Mouse (Mus musculus): ENCODE results near the gene Dclk2. TPM values are rescaled to one million over a fixed set of nuclear protein-coding genes. Genes with fewer than 3 reads are reported as not detected.

Dclk2 gene
- polyA plus RNA-seq, 1 experiment from 2014 or later, result 69.4 TPM

DNA sequence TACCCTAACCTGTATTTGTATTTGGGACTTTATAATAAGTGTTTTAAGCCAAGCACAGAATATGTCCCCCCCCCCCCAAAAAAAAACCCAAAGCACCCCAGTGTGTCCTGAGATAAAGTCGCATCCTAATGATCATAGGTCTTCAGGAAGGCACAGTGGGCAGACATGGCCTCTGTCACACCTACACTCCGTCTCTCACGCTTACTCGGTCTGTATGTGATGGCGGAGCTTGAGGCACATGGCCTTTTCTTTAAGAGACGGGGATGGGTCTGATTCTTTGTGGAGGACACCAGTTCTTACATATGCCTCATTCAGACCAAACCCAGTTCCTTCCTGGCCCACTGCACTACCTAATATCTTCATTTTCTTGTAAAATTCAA, 158.6 kb downstream of the Dclk2 start:
- Histone ChIP-seq H3K4me2 (no peak overlapping the region), H3K36me3 (no peaks in the 10 kb centered on the region), H3K27ac (replicated peaks) (peak overlapping the region; percentile 78), H3K9ac (no peak overlapping the region), H3K4me3 (no peak overlapping the region), H3K9me3 (no peaks in the 10 kb centered on the region), H3K27me3 (no peaks in the 10 kb centered on the region), H3K4me1 (replicated peaks) (peaks cover 25% of the 10 kb centered on the region)
- ATAC-seq (ENCODE audit: low read depth), result peak; percentile 41; the same call in 1 of the 2 replicates
- 87% methylated on average over 6 of the region's 6 CpGs for WGBS

DNA sequence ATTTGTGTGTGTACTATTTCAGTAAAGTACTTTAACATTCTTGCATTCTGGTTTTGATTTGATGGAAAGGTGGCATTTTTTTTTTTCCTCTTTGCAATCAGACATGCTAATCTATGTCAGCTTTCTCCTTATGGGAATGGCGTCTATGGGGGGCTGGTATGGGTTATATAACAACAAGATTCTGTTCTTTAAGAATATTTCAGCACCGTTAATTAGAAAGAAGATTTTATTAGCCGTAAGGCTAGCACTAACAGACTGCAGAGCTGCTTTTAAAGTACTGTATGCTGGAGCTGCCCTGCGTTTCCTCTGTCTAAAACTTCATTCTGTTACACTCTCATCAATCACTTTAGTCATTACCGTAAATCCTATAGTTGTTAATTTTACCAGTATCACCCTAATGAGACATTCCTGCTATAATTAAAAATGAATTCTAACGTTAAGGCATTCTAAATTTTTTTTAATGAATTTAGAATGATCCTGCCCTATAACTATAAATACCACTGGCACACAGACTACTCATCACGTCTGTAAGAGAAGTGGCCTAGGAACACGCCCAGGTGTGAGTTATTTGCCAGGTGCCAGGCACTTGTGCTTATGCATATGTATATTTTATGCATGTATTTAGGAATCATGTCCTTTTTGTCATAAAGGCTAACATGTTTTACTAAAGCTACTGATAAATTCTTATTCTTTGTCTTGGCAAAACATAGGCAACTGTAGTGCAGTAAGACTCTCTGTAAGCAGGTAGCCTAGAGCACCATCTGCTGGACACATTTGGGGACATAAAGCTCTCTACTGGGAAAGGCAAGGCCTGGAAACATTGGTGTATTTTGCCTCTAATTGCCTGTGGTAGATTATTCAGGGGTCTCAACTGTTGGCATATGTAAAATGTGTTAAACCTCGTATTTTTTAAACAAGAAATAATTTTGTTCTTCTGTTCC, 159.3 kb downstream of the Dclk2 start:
- Histone ChIP-seq H3K4me3 (no peak overlapping the region), H3K4me2 (peak overlapping the region; percentile 16; the same call in 1 of the 2 replicates), H3K27ac (replicated peaks) (peak overlapping the region; percentile 78), H3K9ac (peak overlapping the region; percentile 47; the same call in 1 of the 2 replicates), H3K9me3 (no peaks in the 10 kb centered on the region), H3K4me1 (replicated peaks) (peaks cover 25% of the 10 kb centered on the region), H3K36me3 (no peaks in the 10 kb centered on the region), H3K27me3 (no peaks in the 10 kb centered on the region)
- ATAC-seq (ENCODE audit: low read depth), result peak; percentile 89
- 47% methylated on average over 9 of the region's 9 CpGs for WGBS

DNA sequence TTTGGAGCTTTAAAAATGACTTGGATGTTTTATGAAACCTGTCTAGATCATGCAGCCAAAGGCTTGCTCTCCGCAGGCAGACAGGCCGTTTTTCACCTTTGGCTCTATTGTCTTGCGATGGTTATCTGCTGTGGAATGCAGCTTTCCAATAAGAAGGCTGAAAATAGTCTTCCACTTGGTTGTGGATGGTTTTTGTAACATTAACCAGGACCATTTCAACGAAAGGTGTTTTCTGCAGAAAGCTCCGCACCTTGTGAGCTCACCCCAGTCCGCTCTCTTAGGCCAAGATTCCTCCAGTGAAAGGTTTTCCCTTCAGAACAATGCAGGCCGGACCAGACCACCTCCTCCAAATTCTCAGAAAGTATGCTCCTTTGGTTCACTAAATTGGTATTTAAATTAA, 160.2 kb downstream of the Dclk2 start:
- WGBS, result 60% methylated on average over 7 of the region's 7 CpGs
- no peak for ATAC-seq (ENCODE audit: low read depth)
- 0 out of 2 replicates have a peak overlapping the region, but pooled peaks have one; percentile 13 for H3K4me2 ChIP-seq
- H3K4me3 ChIP-seq, result no peak overlapping the region
- H3K9me3 ChIP-seq, result no peaks in the 10 kb centered on the region
- peaks cover 25% of the 10 kb centered on the region for H3K4me1 ChIP-seq (replicated peaks)
- H3K27me3 ChIP-seq, result no peaks in the 10 kb centered on the region
- peak overlapping the region; percentile 79 for H3K27ac ChIP-seq (replicated peaks)
- H3K9ac ChIP-seq, result 0 out of 2 replicates have a peak overlapping the region, but pooled peaks have one; percentile 22
- H3K36me3 ChIP-seq, result no peaks in the 10 kb centered on the region

DNA sequence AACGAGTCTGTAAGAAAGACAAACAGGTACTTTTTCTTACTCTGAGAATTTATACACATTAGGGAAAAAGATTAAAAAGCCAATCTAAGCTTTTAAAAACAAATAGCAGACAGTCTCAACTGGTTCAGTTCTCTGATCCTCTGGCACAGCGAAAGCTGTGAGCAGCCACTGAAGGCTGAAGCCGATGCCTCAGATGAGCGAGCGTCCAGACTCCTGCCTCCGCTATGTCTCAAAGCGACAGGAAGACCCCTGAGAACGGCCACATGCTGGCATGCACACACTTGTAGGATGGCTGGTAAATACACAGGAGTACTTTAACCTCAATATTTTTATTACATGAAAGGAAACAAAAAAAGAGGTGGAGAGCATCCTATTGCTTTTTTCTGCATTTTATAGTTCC, 160.8 kb downstream of the Dclk2 start:
- Histone ChIP-seq H3K4me2 (peak overlapping the region; percentile 39), H3K9me3 (no peaks in the 10 kb centered on the region), H3K27me3 (no peaks in the 10 kb centered on the region), H3K27ac (replicated peaks) (peak overlapping the region; percentile 76), H3K9ac (peak overlapping the region; percentile 54), H3K36me3 (no peaks in the 10 kb centered on the region), H3K4me1 (replicated peaks) (peaks cover 31% of the 10 kb centered on the region), H3K4me3 (no peak overlapping the region)
- no peak; the same call in 1 of the 2 replicates for ATAC-seq (ENCODE audit: low read depth)
- WGBS, result 54% methylated on average over 8 of the region's 8 CpGs

DNA sequence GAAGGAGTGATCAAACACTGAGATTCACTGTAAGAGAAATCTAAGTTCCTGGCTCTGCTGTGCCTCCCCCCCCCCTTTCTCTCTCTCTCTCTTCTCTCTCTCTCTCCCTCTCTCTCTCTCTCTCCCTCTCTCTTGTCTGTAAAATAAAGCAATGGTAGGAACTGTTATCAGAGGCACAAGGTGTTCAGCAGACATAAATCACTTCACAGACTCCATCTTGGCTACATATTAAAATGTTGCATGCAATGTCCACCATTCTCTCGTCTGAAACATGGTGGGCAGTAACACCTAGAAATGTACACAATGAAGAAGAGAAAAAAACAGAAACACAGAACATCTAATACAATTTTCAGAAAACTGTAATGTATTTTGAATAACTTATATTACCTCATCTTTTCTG, 161.3 kb downstream of the Dclk2 start:
- Histone ChIP-seq H3K27me3 (no peaks in the 10 kb centered on the region), H3K36me3 (no peaks in the 10 kb centered on the region), H3K4me2 (no peak overlapping the region), H3K9me3 (no peaks in the 10 kb centered on the region), H3K4me1 (replicated peaks) (peaks cover 36% of the 10 kb centered on the region), H3K4me3 (no peak overlapping the region), H3K9ac (no peak overlapping the region), H3K27ac (replicated peaks) (peak overlapping the region; percentile 54; the same call in 1 of the 2 replicates)
- no peak for ATAC-seq (ENCODE audit: low read depth)
- 63% methylated on average over 1 of the region's 1 CpGs for WGBS

DNA sequence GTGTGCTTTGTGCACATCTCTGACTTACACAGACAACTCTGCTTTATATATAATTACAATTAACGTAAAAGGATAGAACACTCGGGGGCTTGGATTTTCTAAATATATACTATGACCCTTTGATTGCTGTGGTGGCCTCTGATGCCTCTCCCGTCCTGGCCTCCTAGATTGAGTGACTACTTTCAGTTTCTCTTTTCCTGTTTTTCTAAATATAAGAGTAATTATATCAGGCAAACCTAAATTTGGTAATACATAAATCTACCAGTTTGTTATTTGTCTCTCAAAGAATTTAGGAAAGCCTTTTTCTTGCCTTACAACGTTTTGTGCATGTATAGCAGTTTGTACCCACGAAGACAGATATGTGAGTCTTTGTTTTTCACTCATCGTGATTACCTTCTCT, 161.9 kb downstream of the Dclk2 start:
- no peak for ATAC-seq (ENCODE audit: low read depth)
- Histone ChIP-seq H3K4me2 (0 out of 2 replicates have a peak overlapping the region, but pooled peaks have one; percentile 4), H3K9me3 (no peaks in the 10 kb centered on the region), H3K4me1 (replicated peaks) (peaks cover 39% of the 10 kb centered on the region), H3K27me3 (no peaks in the 10 kb centered on the region), H3K27ac (replicated peaks) (peak overlapping the region; percentile 54; the same call in 1 of the 2 replicates), H3K4me3 (no peak overlapping the region), H3K36me3 (no peaks in the 10 kb centered on the region), H3K9ac (no peak overlapping the region)
- 72% methylated on average over 6 of the region's 6 CpGs for WGBS

DNA sequence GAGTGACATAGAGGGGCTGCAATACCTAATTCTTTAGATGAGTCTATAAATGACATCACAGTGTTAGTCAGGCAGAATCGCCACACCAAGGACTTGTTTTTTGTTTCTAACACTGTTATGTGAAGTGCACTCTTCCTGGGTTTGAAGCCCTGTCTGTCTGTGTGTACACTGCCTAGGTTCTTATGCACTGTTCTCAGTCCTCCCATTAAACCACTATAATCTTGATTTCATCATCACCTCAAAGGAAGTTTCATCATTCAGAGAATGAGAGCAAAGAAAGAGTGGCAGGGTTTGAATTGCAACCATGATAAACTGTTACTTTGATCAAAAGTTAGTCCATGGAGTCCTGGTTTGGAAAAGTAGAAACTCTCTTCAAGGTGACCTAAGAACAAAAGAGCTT, 164.1 kb downstream of the Dclk2 start:
- WGBS, result 87% methylated on average over 1 of the region's 1 CpGs
- no peak overlapping the region for H3K9ac ChIP-seq
- H3K27ac ChIP-seq (replicated peaks), result no peak overlapping the region
- H3K36me3 ChIP-seq, result no peaks in the 10 kb centered on the region
- H3K4me3 ChIP-seq, result no peak overlapping the region
- no peaks in the 10 kb centered on the region for H3K9me3 ChIP-seq
- ATAC-seq (ENCODE audit: low read depth), result no peak
- H3K4me1 ChIP-seq (replicated peaks), result peaks cover 28% of the 10 kb centered on the region
- no peak overlapping the region for H3K4me2 ChIP-seq
- H3K27me3 ChIP-seq, result no peaks in the 10 kb centered on the region

DNA sequence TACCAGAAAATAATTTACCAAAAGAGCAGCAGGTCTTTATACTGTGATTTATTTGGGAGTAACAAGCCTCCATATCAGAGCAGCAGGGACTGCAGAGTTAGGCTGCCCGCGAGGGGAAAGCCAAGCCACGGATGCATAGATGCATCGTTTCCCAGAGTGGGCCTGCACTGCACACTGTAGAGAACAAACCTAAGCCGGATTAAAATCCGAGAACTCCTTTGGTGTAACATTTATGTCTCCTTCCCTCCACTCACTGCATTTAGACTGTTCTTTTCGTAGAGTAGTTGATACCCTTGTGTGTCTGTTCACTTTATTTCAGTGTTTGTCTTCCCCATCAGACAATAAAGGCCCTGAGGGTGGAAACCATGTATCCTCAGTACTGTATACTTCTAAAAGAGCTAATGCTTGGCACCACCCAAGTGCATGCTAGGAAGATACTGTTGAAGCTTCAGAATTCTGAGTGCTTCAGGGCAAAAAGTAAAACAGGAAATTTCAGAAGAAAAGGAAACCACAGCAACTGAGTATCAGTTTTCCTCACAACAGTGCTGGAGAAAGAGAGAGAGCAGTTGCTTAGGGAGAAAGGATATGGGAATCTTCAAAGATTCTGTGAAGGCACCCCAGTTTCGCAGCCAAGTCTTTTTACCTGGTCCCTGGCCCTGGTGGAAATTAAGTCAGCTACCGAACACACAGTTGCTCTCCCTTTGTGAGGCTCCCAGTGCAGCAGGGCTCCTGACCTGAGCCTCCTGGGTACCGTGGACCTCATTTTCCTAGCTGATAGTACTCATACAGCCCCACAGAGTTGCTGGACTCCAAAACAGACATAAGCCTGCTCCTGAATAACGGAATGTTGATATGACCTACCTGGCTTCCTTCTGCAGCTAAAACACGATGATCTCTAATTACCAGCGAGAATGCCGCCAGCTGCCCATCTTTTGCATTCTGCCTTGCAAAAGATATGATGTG, 165.8 kb downstream of the Dclk2 start:
- no peaks in the 10 kb centered on the region for H3K27me3 ChIP-seq
- H3K9ac ChIP-seq, result 0 out of 2 replicates have a peak overlapping the region, but pooled peaks have one; percentile 6
- H3K4me1 ChIP-seq (replicated peaks), result peaks cover 26% of the 10 kb centered on the region
- no peak overlapping the region for H3K4me2 ChIP-seq
- WGBS, result 65% methylated on average over 14 of the region's 14 CpGs
- ATAC-seq (ENCODE audit: low read depth), result peak; percentile 63; the same call in 1 of the 2 replicates
- H3K4me3 ChIP-seq, result no peak overlapping the region
- peak overlapping the region; percentile 61 for H3K27ac ChIP-seq (replicated peaks)
- H3K36me3 ChIP-seq, result no peaks in the 10 kb centered on the region
- H3K9me3 ChIP-seq, result no peaks in the 10 kb centered on the region

DNA sequence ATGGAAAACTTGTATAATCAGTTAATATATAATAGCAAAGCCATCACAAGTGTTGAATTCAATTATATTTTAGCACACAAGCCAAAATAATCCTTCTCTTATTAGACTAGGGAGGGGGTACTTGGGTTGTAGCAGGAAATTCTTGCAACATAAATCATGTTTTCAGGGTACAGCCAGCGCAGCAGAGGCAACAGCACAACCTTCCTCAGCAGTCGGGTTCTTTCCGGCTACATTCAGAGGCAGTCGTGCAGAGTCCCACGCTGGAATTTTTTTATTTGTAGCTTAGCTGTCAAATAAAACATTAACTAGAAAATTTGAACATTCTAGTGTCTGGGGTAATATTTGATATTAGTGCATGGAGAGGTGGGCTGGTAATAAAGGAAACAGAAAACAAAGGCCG, 166.5 kb downstream of the Dclk2 start:
- Histone ChIP-seq H3K27ac (replicated peaks) (peak overlapping the region; percentile 61; the same call in 1 of the 2 replicates), H3K9me3 (no peaks in the 10 kb centered on the region), H3K4me2 (no peak overlapping the region), H3K27me3 (no peaks in the 10 kb centered on the region), H3K36me3 (no peaks in the 10 kb centered on the region), H3K4me3 (no peak overlapping the region), H3K9ac (0 out of 2 replicates have a peak overlapping the region, but pooled peaks have one; percentile 6), H3K4me1 (replicated peaks) (peaks cover 29% of the 10 kb centered on the region)
- no peak for ATAC-seq (ENCODE audit: low read depth)
- WGBS, result 36% methylated on average over 6 of the region's 6 CpGs

DNA sequence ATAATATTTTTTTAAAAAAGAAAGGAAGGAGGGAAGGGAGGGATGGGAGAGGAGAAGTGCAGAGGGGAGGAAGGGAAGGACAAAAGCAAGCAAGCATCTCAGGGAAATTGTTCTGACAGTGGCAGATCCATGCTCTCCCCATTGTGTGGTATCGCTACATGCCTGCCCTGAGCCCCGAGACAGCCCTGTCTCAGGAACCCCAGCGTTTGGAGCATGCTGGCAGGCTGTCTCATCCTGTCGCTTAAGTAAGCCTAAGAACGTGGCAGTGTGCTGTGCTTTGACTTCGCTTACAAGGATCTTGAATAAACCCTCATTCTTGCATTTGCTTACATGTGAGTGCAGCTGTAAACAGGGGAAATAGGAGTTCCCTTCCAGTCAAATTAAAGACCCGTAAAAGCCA, 170.0 kb downstream of the Dclk2 start:
- ATAC-seq (ENCODE audit: low read depth), result no peak
- Histone ChIP-seq H3K9ac (peak overlapping the region; percentile 52), H3K4me1 (replicated peaks) (peaks cover 45% of the 10 kb centered on the region), H3K9me3 (no peaks in the 10 kb centered on the region), H3K36me3 (no peaks in the 10 kb centered on the region), H3K4me3 (no peak overlapping the region), H3K27ac (replicated peaks) (peak overlapping the region; percentile 87), H3K27me3 (no peaks in the 10 kb centered on the region), H3K4me2 (peak overlapping the region; percentile 33)
- WGBS, result 29% methylated on average over 7 of the region's 7 CpGs

DNA sequence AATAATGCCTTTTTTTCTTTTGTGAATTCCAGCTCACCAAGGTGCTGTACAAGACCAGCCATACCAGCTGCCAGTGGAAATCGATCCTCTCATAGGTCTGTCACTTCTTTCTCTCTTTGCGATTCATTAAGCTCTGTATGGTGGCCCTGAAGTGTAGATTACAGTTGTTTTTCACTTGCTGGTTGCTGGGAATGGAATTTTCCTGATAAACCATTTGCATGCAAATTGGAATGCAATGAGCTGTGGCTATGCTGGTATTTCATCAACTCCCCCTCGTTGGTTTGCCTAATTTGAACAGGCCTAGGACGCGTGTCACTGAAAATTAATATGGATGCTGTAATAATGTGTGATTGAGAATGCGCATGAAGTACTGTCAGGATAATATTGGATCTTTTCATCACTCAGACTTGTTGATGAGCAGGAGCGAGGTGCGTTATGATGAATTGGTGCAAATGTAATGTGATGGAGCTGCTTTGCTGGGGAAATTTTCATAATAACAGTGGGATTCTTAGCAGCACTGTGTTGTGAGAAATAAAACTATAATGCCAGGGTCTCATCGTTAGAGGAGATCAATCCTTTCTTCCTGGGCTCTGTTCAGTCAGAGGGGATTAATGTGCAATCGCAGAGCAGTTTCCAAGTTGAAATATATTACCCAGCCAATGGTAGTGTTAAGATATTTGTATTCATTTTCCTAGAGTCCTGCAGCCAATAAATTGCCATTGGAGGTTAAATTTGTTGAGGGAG, 174.7 kb downstream of the Dclk2 start:
- ATAC-seq (ENCODE audit: low read depth), result peak; percentile 89
- no peaks in the 10 kb centered on the region for H3K27me3 ChIP-seq
- WGBS, result 37% methylated on average over 10 of the region's 10 CpGs
- no peaks in the 10 kb centered on the region for H3K36me3 ChIP-seq
- H3K9ac ChIP-seq, result peak overlapping the region; percentile 8; the same call in 1 of the 2 replicates
- no peak overlapping the region for H3K4me3 ChIP-seq
- peak overlapping the region; percentile 30 for H3K4me2 ChIP-seq
- H3K27ac ChIP-seq (replicated peaks), result peak overlapping the region; percentile 88
- H3K9me3 ChIP-seq, result no peaks in the 10 kb centered on the region
- peaks cover 50% of the 10 kb centered on the region for H3K4me1 ChIP-seq (replicated peaks)
